ENCODE assay signal across 9 mouse cellular contexts in the genomic region with DNA sequence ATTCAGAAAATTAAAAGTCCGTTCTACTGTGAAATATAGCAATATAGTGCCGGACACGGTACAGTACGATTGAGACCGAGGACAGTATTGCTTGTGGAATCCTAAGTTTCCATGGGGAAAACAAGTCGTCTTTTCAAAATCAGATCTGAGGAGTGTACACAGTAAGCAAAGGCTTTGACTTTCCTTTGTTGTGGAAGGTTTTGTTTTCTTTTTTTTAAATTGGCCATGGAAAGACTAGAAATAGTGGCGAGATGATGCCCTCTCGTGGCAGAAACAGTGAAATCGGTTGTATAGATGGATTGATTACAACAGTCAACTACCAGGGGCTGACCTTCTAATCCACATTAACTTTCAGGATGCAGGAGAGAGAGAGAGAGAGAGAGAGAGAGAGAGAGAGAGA. TPM values are rescaled to one million over a fixed set of nuclear protein-coding genes. Genes with fewer than 3 reads are reported as not detected.
DNase-seq lines count a peak whose midpoint lies in the region; ATAC-seq lines count a peak whose summit lies in the region.
"Had no signal": no experiment of that assay in that cellular context is flagged by ENCODE, and none has a peak within 500 bp of the region (broad histone marks: within the 10 kb centered on the region; RNA-seq: fewer than 3 reads in every experiment).

No protein-coding gene starts in this region.

- DNase-seq in cerebellum, adult 18-20 months: peak; percentile 48 to 50
- peak; percentile 54 for DNase-seq in right cerebral cortex, adult 18-20 months
- DNase-seq in right cerebral cortex, postnatal 25 days: no peak
- DNase-seq in embryo, embryonic 9.5 days (ENCODE audit: extremely low spot score): peak; percentile 43
- peak; percentile 2 for DNase-seq in hindlimb bud, embryonic 11.5 days (ENCODE audit: extremely low spot score, low read depth, low spot score)
- DNase-seq in lung, postnatal 36 days: peak; percentile 56
- DNase-seq: liver, embryonic 13.5 days had no signal

- no peak for ATAC-seq in cerebellum, adult (ENCODE audit: insufficient number of reproducible peaks, low FRiP score, low TSS enrichment)
- no peak for ATAC-seq in inflammation-experienced regulatory T-cells, adult 6 months

RNA-seq across cellular contexts. Expression of a gene that starts 40.0 kb away (rescaled TPM):
- 1 to 10 TPM; 5.0 to 9.7 (median 7.6) TPM for polyA plus RNA-seq in inflammation-experienced regulatory T-cells, adult 6 months (2017; shearing (Covaris generic))
